Mouse (Mus musculus): ENCODE measurements at regions not wholly inside any gene's neighbourhood (a gene's known extent, or its start where the extent isn't known, plus 50 kb on each side); places are given as distances from the start of the nearest gene placed in this dataset.

DNA sequence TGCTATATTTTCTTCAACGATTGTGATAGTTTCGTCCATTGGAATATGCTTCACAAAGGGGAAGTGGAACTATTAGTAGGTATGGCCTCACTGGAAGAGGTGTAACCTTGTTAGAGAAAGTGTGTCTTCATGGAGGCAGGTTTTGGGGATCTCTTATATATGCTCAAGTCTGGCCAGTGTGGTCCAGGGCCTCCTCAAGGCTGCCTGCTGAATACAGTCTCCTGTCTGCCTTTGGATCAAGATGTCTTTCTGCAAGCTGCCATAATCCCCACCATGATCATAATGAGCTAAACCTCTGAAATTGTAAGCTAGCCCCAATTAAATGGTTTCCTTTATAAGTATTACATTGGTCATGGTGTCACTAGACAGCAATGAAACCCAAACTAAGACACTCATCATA lies 384.3 kb downstream of the Btbd3 start:
- no peak for DNase-seq

DNA sequence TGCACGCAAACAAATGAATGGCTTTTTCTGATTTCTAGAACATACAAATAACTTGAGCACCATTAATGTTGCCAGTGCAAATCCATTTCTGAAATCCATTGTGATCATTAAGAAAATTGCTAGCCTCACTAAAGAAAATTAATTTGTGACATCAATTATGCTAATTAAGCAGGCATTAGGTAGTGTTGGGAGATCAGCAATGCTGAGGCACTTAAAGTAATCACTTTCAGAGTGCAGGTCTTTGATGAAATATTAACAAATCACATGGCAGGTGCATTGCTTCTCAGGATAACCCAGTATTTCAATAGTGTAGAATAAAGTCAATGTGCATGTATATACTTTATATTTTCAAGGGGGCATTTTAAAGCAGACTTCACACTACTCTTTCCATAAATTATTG lies 385.0 kb downstream of the Btbd3 start:
- DNase-seq: no peak

GRCm38 (mm10) chr2:138648616-138649015 lies 392.3 kb downstream of the Btbd3 start:
- no peak for DNase-seq

- DNase-seq: no peak
Measured at GRCm38 (mm10) chr2:138659376-138659775, 403.0 kb downstream of the Btbd3 start.

- no peak for DNase-seq
Measured at GRCm38 (mm10) chr2:138670307-138670706, 413.9 kb downstream of the Btbd3 start.

GRCm38 (mm10) chr2:138674801-138675200 lies 418.4 kb downstream of the Btbd3 start:
- no peak for DNase-seq

GRCm38 (mm10) chr2:138675229-138676065 lies 419.1 kb downstream of the Btbd3 start:
- no peak for DNase-seq

GRCm38 (mm10) chr2:138688140-138688871 lies 431.9 kb downstream of the Btbd3 start:
- no peak for DNase-seq

GRCm38 (mm10) chr2:138689497-138689896 lies 433.1 kb downstream of the Btbd3 start:
- DNase-seq: no peak

- DNase-seq: no peak
Measured at GRCm38 (mm10) chr2:138702783-138703182, 446.4 kb downstream of the Btbd3 start.

GRCm38 (mm10) chr2:138703943-138704541 lies 447.7 kb downstream of the Btbd3 start:
- no peak for DNase-seq

DNA sequence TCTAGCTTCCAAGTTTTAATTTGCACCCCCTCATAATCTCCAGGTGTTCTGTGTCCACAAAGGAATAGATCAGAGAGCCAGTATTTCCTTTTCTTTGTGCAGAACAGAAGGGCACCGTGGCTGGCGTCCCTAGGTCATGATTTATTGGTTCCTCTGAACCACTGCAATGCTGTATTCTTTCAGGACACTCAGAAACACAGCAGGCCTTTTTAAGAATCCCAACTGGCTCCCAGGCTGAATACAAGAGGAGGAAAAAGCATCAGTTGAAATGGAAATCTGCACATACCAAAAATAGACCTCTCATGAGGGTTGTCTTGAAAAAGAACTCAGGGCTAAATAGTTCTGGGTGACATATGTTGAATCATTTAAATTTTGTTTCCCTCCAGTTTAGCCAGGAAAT lies 452.4 kb downstream of the Btbd3 start:
- no peak for DNase-seq

DNA sequence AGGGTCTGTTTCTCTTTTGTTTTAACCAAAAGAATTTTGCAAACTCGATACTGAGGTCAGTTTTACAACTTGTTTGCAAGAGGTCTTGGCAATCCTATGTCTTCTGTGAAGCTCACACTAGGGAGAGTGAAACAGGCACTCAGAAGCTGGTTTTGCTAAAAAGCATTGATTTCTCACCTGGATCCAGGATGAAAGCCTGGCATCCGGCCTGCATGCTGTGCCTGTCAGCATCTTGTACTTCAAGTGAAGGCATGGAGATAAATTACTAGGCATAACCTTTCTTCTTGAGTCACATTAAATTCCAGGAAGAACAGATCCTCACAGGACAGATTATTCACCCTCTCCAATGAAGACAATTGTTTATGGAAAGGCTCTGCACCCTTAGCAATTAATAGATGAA lies 477.5 kb downstream of the Btbd3 start:
- no peak for DNase-seq

- DNase-seq: no peak
Measured at GRCm38 (mm10) chr2:138744806-138745205, 488.4 kb downstream of the Btbd3 start.

DNA sequence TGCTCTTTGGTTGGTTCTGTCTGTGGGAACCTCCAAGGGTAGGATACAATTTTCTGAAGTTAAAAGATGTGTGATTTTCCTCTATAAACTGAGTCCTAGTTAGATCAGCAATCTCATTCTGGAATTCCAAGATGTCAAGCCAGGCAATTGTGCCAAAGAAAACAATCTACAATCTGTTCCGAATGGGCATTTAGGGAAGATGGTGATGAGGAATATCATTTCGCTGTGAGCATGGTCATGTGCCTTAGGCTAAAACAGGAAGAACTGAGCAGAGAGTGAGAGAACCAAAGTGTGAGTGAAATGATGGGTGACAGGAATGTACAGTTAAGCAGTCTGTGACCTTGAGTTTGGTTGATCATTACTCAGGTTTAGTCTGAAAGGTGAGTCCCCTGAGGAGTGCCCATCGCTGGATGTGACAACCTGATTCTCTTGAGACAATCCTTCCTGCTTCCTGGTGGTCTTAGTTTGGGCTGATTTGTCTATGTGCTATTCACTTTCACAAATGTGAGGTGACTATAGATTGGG lies 504.1 kb downstream of the Btbd3 start:
- DNase-seq: no peak

- DNase-seq: no peak
Measured at GRCm38 (mm10) chr2:138761400-138761799, 505.0 kb downstream of the Btbd3 start.

- DNase-seq: no peak
Measured at GRCm38 (mm10) chr2:138766275-138766842, 510.0 kb downstream of the Btbd3 start.

DNA sequence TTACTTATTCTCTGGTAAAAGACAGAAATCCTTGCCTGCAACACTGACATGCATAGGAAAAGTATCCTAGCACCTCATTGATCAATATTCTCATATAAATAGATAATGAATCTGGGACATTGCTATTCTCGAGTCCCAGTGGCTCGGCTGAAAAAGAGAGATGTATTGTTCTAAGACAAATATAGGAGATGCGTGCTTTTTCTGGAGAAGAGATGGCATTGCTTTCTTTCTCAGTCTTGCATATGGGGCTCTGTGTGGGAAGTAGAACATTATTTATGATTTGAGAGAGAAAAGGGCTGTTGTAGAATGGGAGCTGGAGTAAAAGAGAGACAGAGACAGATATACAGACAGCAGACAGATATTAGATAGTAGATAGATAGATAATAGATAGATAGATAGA lies 527.4 kb downstream of the Btbd3 start:
- DNase-seq: no peak

DNA sequence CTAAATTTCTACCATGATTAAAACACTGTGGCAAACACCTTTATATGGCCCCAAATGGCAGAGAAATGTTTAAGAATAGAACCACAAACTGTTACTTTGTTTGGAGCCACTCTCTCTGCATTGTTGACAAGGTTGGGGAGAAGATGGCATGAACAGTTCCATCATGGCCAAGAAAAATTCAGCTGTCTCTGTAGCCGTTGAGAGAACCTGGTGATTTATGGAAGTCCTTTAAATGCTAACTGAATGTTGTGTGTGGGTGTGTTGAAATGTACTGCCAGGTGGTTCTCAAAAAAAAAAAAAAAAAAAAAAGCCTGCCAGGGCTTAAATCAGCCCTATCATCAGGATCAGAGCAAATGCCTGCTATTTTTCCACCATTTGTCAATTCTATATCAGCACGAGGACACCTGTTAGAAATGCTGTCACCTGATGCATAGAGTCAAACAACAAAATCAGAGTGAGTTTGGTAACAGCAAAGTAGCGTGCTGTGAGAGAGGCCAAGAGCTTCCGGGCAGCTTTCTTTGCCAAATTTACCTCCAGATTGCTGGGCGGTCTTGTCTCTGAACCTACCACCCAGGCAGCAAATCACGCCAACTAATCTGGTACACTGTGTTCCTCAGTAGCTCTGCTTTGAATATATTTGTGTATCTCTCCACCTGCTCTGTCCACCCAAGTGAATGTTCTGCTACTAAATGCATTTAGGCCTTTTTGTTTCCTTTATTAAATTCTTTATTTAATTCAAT lies 536.5 kb downstream of the Btbd3 start:
- no peak for DNase-seq

DNA sequence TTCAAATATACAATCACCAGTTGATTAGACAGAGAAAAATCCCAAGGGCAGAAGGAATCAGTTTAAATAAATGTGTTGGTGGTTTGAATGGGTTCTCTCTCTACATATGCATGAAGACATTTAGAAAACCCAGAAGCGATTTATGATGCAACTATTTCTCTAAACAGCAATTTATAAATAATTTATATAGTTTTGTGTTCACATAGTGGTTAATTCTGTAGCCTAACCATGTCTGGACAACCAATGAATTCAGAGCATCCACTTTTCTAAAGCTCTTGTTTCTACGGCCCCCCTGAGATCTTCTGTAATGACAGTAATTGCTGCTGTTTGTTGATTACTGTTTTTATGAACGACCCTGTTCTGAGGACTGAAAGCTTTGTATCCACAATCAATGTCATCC lies 549.8 kb downstream of the Btbd3 start:
- DNase-seq: no peak

- DNase-seq: no peak
Measured at GRCm38 (mm10) chr2:138809767-138810166, 553.4 kb downstream of the Btbd3 start.

GRCm38 (mm10) chr2:138820489-138820888 lies 564.1 kb downstream of the Btbd3 start:
- DNase-seq: peak; percentile 42

DNA sequence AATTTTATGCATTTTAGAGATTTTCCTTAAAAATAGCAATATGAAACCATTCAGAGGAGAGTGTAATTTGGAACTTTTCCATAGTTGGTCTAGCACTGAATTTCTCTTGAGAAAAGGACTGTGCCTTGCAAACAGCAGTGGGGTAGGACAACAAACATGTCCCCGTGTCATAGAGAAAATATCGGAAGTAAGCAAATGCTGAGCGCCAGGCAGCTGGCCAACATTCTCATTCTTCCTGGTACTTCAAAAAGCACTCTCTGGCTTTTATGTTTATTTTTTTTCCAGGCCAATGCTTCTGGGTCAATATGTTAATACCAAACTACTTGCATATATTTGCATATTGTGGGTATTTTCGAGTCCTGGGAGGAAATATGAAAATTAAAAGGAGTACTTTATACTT lies 568.5 kb downstream of the Btbd3 start:
- peak; percentile 36 for DNase-seq

Measured in right cerebral cortex, postnatal 14 days (tissue).